Mouse (Mus musculus): Measurements from ENCODE around the gene Intu. TPM values are rescaled to one million over a fixed set of nuclear protein-coding genes. Genes with fewer than 3 reads are reported as not detected.

Intu gene
- polyA plus RNA-seq, 1 experiment, result 3.0 TPM

GRCm38 (mm10) chr3:40693960-40694359 is 162.9 kb downstream of the Intu start:
- H3K27ac ChIP-seq (ENCODE audit: insufficient read depth, low read length), result no peak overlapping the region
- no peak overlapping the region for H3K4me3 ChIP-seq (ENCODE audit: insufficient read depth, low read length)
- no peak for TF ChIP-seq CTCF (IDR thresholded peaks at IDR 0.05; ENCODE audit: borderline replicate concordance, insufficient read depth, low read length)
- no peak for TF ChIP-seq POLR2A (IDR thresholded peaks at IDR 0.05; ENCODE audit: low read depth, low read length)
- H3K4me1 ChIP-seq (ENCODE audit: control insufficient read depth, insufficient read depth, low read length), result 0 out of 2 replicates have a peak, but pooled peaks cover 3% of the 10 kb centered on the region

- no peak overlapping the region for H3K4me3 ChIP-seq (ENCODE audit: insufficient read depth, low read length)
- H3K27ac ChIP-seq (ENCODE audit: insufficient read depth, low read length), result no peak overlapping the region
- H3K4me1 ChIP-seq (ENCODE audit: control insufficient read depth, insufficient read depth, low read length), result 0 out of 2 replicates have a peak, but pooled peaks cover 3% of the 10 kb centered on the region
- no peak for TF ChIP-seq POLR2A (IDR thresholded peaks at IDR 0.05; ENCODE audit: low read depth, low read length)
- no peak for TF ChIP-seq CTCF (IDR thresholded peaks at IDR 0.05; ENCODE audit: borderline replicate concordance, insufficient read depth, low read length)
These were observed 163.4 kb downstream of the Intu start for GRCm38 (mm10) chr3:40694438-40694837.

GRCm38 (mm10) chr3:40695162-40695561 is 164.1 kb downstream of the Intu start:
- Histone ChIP-seq H3K4me1 (ENCODE audit: control insufficient read depth, insufficient read depth, low read length) (0 out of 2 replicates have a peak, but pooled peaks cover 3% of the 10 kb centered on the region), H3K27ac (ENCODE audit: insufficient read depth, low read length) (no peak overlapping the region), H3K4me3 (ENCODE audit: insufficient read depth, low read length) (no peak overlapping the region)
- TF ChIP-seq CTCF (IDR thresholded peaks at IDR 0.05; ENCODE audit: borderline replicate concordance, insufficient read depth, low read length), result no peak
- TF ChIP-seq POLR2A (IDR thresholded peaks at IDR 0.05; ENCODE audit: low read depth, low read length), result no peak

- Histone ChIP-seq H3K27ac (ENCODE audit: insufficient read depth, low read length) (no peak overlapping the region), H3K4me3 (ENCODE audit: insufficient read depth, low read length) (no peak overlapping the region), H3K4me1 (ENCODE audit: control insufficient read depth, insufficient read depth, low read length) (0 out of 2 replicates have a peak, but pooled peaks cover 3% of the 10 kb centered on the region)
- TF ChIP-seq POLR2A (IDR thresholded peaks at IDR 0.05; ENCODE audit: low read depth, low read length) (no peak), CTCF (IDR thresholded peaks at IDR 0.05; ENCODE audit: borderline replicate concordance, insufficient read depth, low read length) (no peak)
These were observed 167.7 kb downstream of the Intu start for GRCm38 (mm10) chr3:40698834-40699233.

GRCm38 (mm10) chr3:40704816-40705430 is 173.8 kb downstream of the Intu start:
- H3K27ac ChIP-seq (ENCODE audit: insufficient read depth, low read length), result no peak overlapping the region
- no peaks in the 10 kb centered on the region for H3K4me1 ChIP-seq (ENCODE audit: control insufficient read depth, insufficient read depth, low read length)
- TF ChIP-seq CTCF (IDR thresholded peaks at IDR 0.05; ENCODE audit: borderline replicate concordance, insufficient read depth, low read length) (no peak), POLR2A (IDR thresholded peaks at IDR 0.05; ENCODE audit: low read depth, low read length) (no peak)
- H3K4me3 ChIP-seq (ENCODE audit: insufficient read depth, low read length), result no peak overlapping the region

GRCm38 (mm10) chr3:40708655-40709054 is 177.6 kb downstream of the Intu start, which contains the start of gene Slc25a31:
Gene Slc25a31, plus strand, starts transcription at chr3:40708855.
- TF ChIP-seq CTCF (IDR thresholded peaks at IDR 0.05; ENCODE audit: borderline replicate concordance, insufficient read depth, low read length) (no peak), POLR2A (IDR thresholded peaks at IDR 0.05; ENCODE audit: low read depth, low read length) (no peak)

GRCm38 (mm10) chr3:40716056-40716455 is 185.0 kb downstream of the Intu start:
- no peak overlapping the region for H3K4me3 ChIP-seq (ENCODE audit: insufficient read depth, low read length)
- no peak for TF ChIP-seq CTCF (IDR thresholded peaks at IDR 0.05; ENCODE audit: borderline replicate concordance, insufficient read depth, low read length)
- no peak for TF ChIP-seq POLR2A (IDR thresholded peaks at IDR 0.05; ENCODE audit: low read depth, low read length)
- no peak overlapping the region for H3K27ac ChIP-seq (ENCODE audit: insufficient read depth, low read length)
- H3K4me1 ChIP-seq (ENCODE audit: control insufficient read depth, insufficient read depth, low read length), result no peaks in the 10 kb centered on the region

More at GRCm38 (mm10) chr3:40708655-40709054, 177.6 kb downstream of the Intu start, which contains the start of gene Slc25a31:
- no peak within 1 kb of the TSS for H3K27ac ChIP-seq (ENCODE audit: insufficient read depth, low read length)
- no peaks in the 10 kb centered on the region for H3K4me1 ChIP-seq (ENCODE audit: control insufficient read depth, insufficient read depth, low read length)
- H3K4me3 ChIP-seq (ENCODE audit: insufficient read depth, low read length), result no peak within 1 kb of the TSS

GRCm38 (mm10) chr3:40719022-40719421 is 187.9 kb downstream of the Intu start:
- no peak overlapping the region for H3K27ac ChIP-seq (ENCODE audit: insufficient read depth, low read length)
- no peak overlapping the region for H3K4me3 ChIP-seq (ENCODE audit: insufficient read depth, low read length)
- TF ChIP-seq CTCF (IDR thresholded peaks at IDR 0.05; ENCODE audit: borderline replicate concordance, insufficient read depth, low read length) (no peak), POLR2A (IDR thresholded peaks at IDR 0.05; ENCODE audit: low read depth, low read length) (no peak)
- no peaks in the 10 kb centered on the region for H3K4me1 ChIP-seq (ENCODE audit: control insufficient read depth, insufficient read depth, low read length)

GRCm38 (mm10) chr3:40738381-40738912 is 207.4 kb downstream of the Intu start:
- TF ChIP-seq CTCF (IDR thresholded peaks at IDR 0.05; ENCODE audit: borderline replicate concordance, insufficient read depth, low read length), result no peak
- no peak for TF ChIP-seq POLR2A (IDR thresholded peaks at IDR 0.05; ENCODE audit: low read depth, low read length)
- H3K4me3 ChIP-seq (ENCODE audit: insufficient read depth, low read length), result no peak overlapping the region
- no peak overlapping the region for H3K27ac ChIP-seq (ENCODE audit: insufficient read depth, low read length)
- no peaks in the 10 kb centered on the region for H3K4me1 ChIP-seq (ENCODE audit: control insufficient read depth, insufficient read depth, low read length)

All from embryonic fibroblast, embryonic 13.5 days (primary cell).